Mouse (Mus musculus): Measurements from ENCODE around the gene Plin5. TPM values are rescaled to one million over a fixed set of nuclear protein-coding genes. Genes with fewer than 3 reads are reported as not detected.
"Not testable (repeated sequence)": the region's sequence is repeated elsewhere in the genome, so short reads cannot be mapped to it uniquely, and the experiment has no call there.

The Plin5 gene
- polyA plus RNA-seq, 1 experiment from 2014 or later, result 0.62 TPM

GRCm38 (mm10) chr17:56074097-56074826 is 43.1 kb downstream of the Plin5 start:
- Histone ChIP-seq H3K36me3 (peaks cover 37% of the 10 kb centered on the region), H3K9ac (peak overlapping the region; percentile 78), H3K27ac (peak overlapping the region; percentile 93), H3K4me3 (peak overlapping the region; percentile 84), H3K27me3 (no peaks in the 10 kb centered on the region), H3K9me3 (replicated peaks) (no peaks in the 10 kb centered on the region), H3K4me1 (peaks cover 16% of the 10 kb centered on the region), H3K4me2 (replicated peaks) (peak overlapping the region; percentile 82)
- peak; percentile 7 for ATAC-seq (ENCODE audit: low FRiP score)
- 9% methylated on average over 22 of the region's 22 CpGs for WGBS

- Histone ChIP-seq H3K4me1 (peaks cover 16% of the 10 kb centered on the region), H3K27ac (no peak overlapping the region), H3K27me3 (no peaks in the 10 kb centered on the region), H3K4me2 (replicated peaks) (no peak overlapping the region), H3K9me3 (replicated peaks) (no peaks in the 10 kb centered on the region), H3K36me3 (peaks cover 58% of the 10 kb centered on the region), H3K4me3 (no peak overlapping the region), H3K9ac (no peak overlapping the region)
- WGBS, result 93% methylated on average over 5 of the region's 5 CpGs
- ATAC-seq (ENCODE audit: low FRiP score), result no peak
These were observed 45.2 kb downstream of the Plin5 start for GRCm38 (mm10) chr17:56072243-56072642.

- Histone ChIP-seq H3K27ac (no peak overlapping the region), H3K4me2 (replicated peaks) (no peak overlapping the region), H3K36me3 (peaks cover 69% of the 10 kb centered on the region), H3K27me3 (no peaks in the 10 kb centered on the region), H3K4me3 (no peak overlapping the region), H3K4me1 (peaks cover 16% of the 10 kb centered on the region), H3K9ac (no peak overlapping the region), H3K9me3 (replicated peaks) (no peaks in the 10 kb centered on the region)
- no peak for ATAC-seq (ENCODE audit: low FRiP score)
These were observed 46.3 kb downstream of the Plin5 start for GRCm38 (mm10) chr17:56071126-56071525.

GRCm38 (mm10) chr17:56069066-56069465 is 48.3 kb downstream of the Plin5 start:
- Histone ChIP-seq H3K36me3 (peaks cover 87% of the 10 kb centered on the region), H3K4me3 (no peak overlapping the region), H3K27me3 (no peaks in the 10 kb centered on the region), H3K4me1 (peaks cover 6% of the 10 kb centered on the region), H3K9me3 (replicated peaks) (no peaks in the 10 kb centered on the region), H3K4me2 (replicated peaks) (no peak overlapping the region), H3K27ac (no peak overlapping the region), H3K9ac (no peak overlapping the region)
- ATAC-seq (ENCODE audit: low FRiP score), result no peak
- 94% methylated on average over 14 of the region's 14 CpGs for WGBS

GRCm38 (mm10) chr17:56066451-56066850 is 50.9 kb downstream of the Plin5 start:
- ATAC-seq (ENCODE audit: low FRiP score), result no peak
- H3K27me3 ChIP-seq, result no peaks in the 10 kb centered on the region
- no peak overlapping the region for H3K4me2 ChIP-seq (replicated peaks)
- no peaks in the 10 kb centered on the region for H3K9me3 ChIP-seq (replicated peaks)
- no peak overlapping the region for H3K4me3 ChIP-seq
- peaks cover 96% of the 10 kb centered on the region for H3K36me3 ChIP-seq
- H3K4me1 ChIP-seq, result no peaks in the 10 kb centered on the region
- H3K27ac ChIP-seq, result no peak overlapping the region
- no peak overlapping the region for H3K9ac ChIP-seq

GRCm38 (mm10) chr17:56065715-56066114 is 51.7 kb downstream of the Plin5 start:
- H3K9ac ChIP-seq; H3K4me1 ChIP-seq; H3K27ac ChIP-seq; H3K4me3 ChIP-seq; ATAC-seq (ENCODE audit: low FRiP score); H3K4me2 ChIP-seq (replicated peaks); H3K27me3 ChIP-seq; H3K9me3 ChIP-seq (replicated peaks): not testable (repeated sequence)
- WGBS, result 85% methylated on average over 6 of the region's 6 CpGs
- H3K36me3 ChIP-seq, result peaks cover 93% of the 10 kb centered on the region

- Histone ChIP-seq H3K4me1 (no peaks in the 10 kb centered on the region), H3K4me2 (replicated peaks) (no peak overlapping the region), H3K27me3 (no peaks in the 10 kb centered on the region), H3K9ac (no peak overlapping the region), H3K27ac (no peak overlapping the region), H3K4me3 (no peak overlapping the region), H3K9me3 (replicated peaks) (no peaks in the 10 kb centered on the region), H3K36me3 (peaks cover 89% of the 10 kb centered on the region)
- WGBS, result 94% methylated on average over 7 of the region's 7 CpGs
- ATAC-seq (ENCODE audit: low FRiP score), result no peak
These were observed 55.3 kb downstream of the Plin5 start for GRCm38 (mm10) chr17:56062081-56062480.

Other genes with a start within 250 kb of the Plin5 start
- gene Zfp119a, start 238.7 kb downstream of the Plin5 start, polyA plus RNA-seq (2016; fragmentation: Nextera tagmentation; extraction: Ambion mirVana), result 11.0 and 11.4 TPM in 2 replicates
- 13.0 and 15.1 TPM in 2 replicates for gene Zfp959, start 225.5 kb downstream of the Plin5 start, polyA plus RNA-seq (2016; fragmentation: Nextera tagmentation; extraction: Ambion mirVana)
- 6.2 and 6.3 TPM in 2 replicates for gene Zfp119b, start 168.1 kb downstream of the Plin5 start, polyA plus RNA-seq (2016; fragmentation: Nextera tagmentation; extraction: Ambion mirVana)
- 2.6 and 4.4 TPM in 2 replicates for gene Ebi3, start 165.0 kb downstream of the Plin5 start, polyA plus RNA-seq (2016; fragmentation: Nextera tagmentation; extraction: Ambion mirVana)
- 24.1 and 26.7 TPM in 2 replicates for gene Yju2, start 158.5 kb downstream of the Plin5 start, polyA plus RNA-seq (2016; fragmentation: Nextera tagmentation; extraction: Ambion mirVana)
- 133 and 135 TPM in 2 replicates for gene Shd, start 147.1 kb downstream of the Plin5 start, polyA plus RNA-seq (2016; fragmentation: Nextera tagmentation; extraction: Ambion mirVana)
- 96.4 and 103 TPM in 2 replicates for gene Fsd1, start 131.1 kb downstream of the Plin5 start, polyA plus RNA-seq (2016; fragmentation: Nextera tagmentation; extraction: Ambion mirVana)
- 6.5 and 6.6 TPM in 2 replicates for gene Stap2, start 112.0 kb downstream of the Plin5 start, polyA plus RNA-seq (2016; fragmentation: Nextera tagmentation; extraction: Ambion mirVana)
- gene Mpnd, start 111.9 kb downstream of the Plin5 start, polyA plus RNA-seq (2016; fragmentation: Nextera tagmentation; extraction: Ambion mirVana), result 196 and 209 TPM in 2 replicates
- 141 and 144 TPM in 2 replicates for gene Sh3gl1, start 81.0 kb downstream of the Plin5 start, polyA plus RNA-seq (2016; fragmentation: Nextera tagmentation; extraction: Ambion mirVana)
- gene Chaf1a, start 77.2 kb downstream of the Plin5 start, polyA plus RNA-seq (2016; fragmentation: Nextera tagmentation; extraction: Ambion mirVana), result 26.8 and 30.2 TPM in 2 replicates
- gene Ubxn6, start 42.6 kb downstream of the Plin5 start, polyA plus RNA-seq (2016; fragmentation: Nextera tagmentation; extraction: Ambion mirVana), result 62.4 and 64.5 TPM in 2 replicates
- gene Hdgfl2, start 38.0 kb downstream of the Plin5 start, polyA plus RNA-seq (2016; fragmentation: Nextera tagmentation; extraction: Ambion mirVana), result 167 and 177 TPM in 2 replicates
- gene Plin4, start 7.8 kb downstream of the Plin5 start, polyA plus RNA-seq (2016; fragmentation: Nextera tagmentation; extraction: Ambion mirVana), result 0.06 and 0.09 TPM in 2 replicates
- 0.25 and 0.27 TPM in 2 replicates for gene Lrg1, start 4.4 kb upstream of the Plin5 start, polyA plus RNA-seq (2016; fragmentation: Nextera tagmentation; extraction: Ambion mirVana)
- 9.6 and 11.2 TPM in 2 replicates for gene Sema6b, start 22.7 kb upstream of the Plin5 start, polyA plus RNA-seq (2016; fragmentation: Nextera tagmentation; extraction: Ambion mirVana)
- gene Tnfaip8l1, start 44.9 kb upstream of the Plin5 start, polyA plus RNA-seq (2016; fragmentation: Nextera tagmentation; extraction: Ambion mirVana), result 8.4 and 8.9 TPM in 2 replicates
- gene Mydgf, start 66.3 kb upstream of the Plin5 start, polyA plus RNA-seq (2016; fragmentation: Nextera tagmentation; extraction: Ambion mirVana), result 59.2 and 63.0 TPM in 2 replicates
- gene Dpp9, start 101.3 kb upstream of the Plin5 start, polyA plus RNA-seq (2016; fragmentation: Nextera tagmentation; extraction: Ambion mirVana), result 38.7 and 39.2 TPM in 2 replicates
- gene Fem1a, start 139.2 kb upstream of the Plin5 start, polyA plus RNA-seq (2016; fragmentation: Nextera tagmentation; extraction: Ambion mirVana), result 19.5 and 19.8 TPM in 2 replicates
- 2.3 and 2.5 TPM in 2 replicates for gene Ticam1, start 159.2 kb upstream of the Plin5 start, polyA plus RNA-seq (2016; fragmentation: Nextera tagmentation; extraction: Ambion mirVana)
- gene Plin3, start 175.3 kb upstream of the Plin5 start, polyA plus RNA-seq (2016; fragmentation: Nextera tagmentation; extraction: Ambion mirVana), result 37.1 and 37.2 TPM in 2 replicates
- gene Arrdc5, start 182.7 kb upstream of the Plin5 start, polyA plus RNA-seq (2016; fragmentation: Nextera tagmentation; extraction: Ambion mirVana), result not detected in 2 replicates
- 95.7 and 99.9 TPM in 2 replicates for gene Uhrf1, start 185.7 kb upstream of the Plin5 start, polyA plus RNA-seq (2016; fragmentation: Nextera tagmentation; extraction: Ambion mirVana)
- gene Kdm4b, start 208.5 kb upstream of the Plin5 start, polyA plus RNA-seq (2016; fragmentation: Nextera tagmentation; extraction: Ambion mirVana), result 75.3 and 86.9 TPM in 2 replicates

Measured in hindbrain, embryonic 12.5 days (tissue).